Mouse (Mus musculus) midbrain, embryonic 10.5 days (tissue): ENCODE measurements around the gene Gss. TPM values are rescaled to one million over a fixed set of nuclear protein-coding genes. Genes with fewer than 3 reads are reported as not detected.
"Not testable (repeated sequence)": the region's sequence is repeated elsewhere in the genome, so short reads cannot be mapped to it uniquely, and the experiment has no call there.

Experiments used
- DNase-seq: peaks from one replicate; pipeline ENCODE4 v3.0.0-alpha.2; 2017; ENCODE audit warnings: low spot score
- H3K27ac ChIP-seq: fragments of 300-500 bp; sonication (generic); replicated peaks from 2 replicates; pipeline ENCODE4 v1.5.1; 2016; ENCODE audit warnings: mild to moderate bottlenecking
- H3K27me3 ChIP-seq: fragments of 300-500 bp; sonication (generic); 2 replicates; pipeline ENCODE4 v1.6.1; 2016; ENCODE audit warnings: low read depth, mild to moderate bottlenecking; ENCODE audit not compliant: poor library complexity, severe bottlenecking
- H3K36me3 ChIP-seq: fragments of 300-500 bp; sonication (generic); 2 replicates; pipeline ENCODE4 v1.6.1; 2016; ENCODE audit warnings: mild to moderate bottlenecking, moderate library complexity
- H3K4me1 ChIP-seq: fragments of 300-500 bp; sonication (generic); 2 replicates; pipeline ENCODE4 v1.6.1; 2016
- H3K4me3 ChIP-seq: fragments of 300-500 bp; sonication (generic); 2 replicates; pipeline ENCODE4 v1.5.1; 2016; ENCODE audit warnings: mild to moderate bottlenecking, moderate library complexity
- H3K9me3 ChIP-seq: fragments of 300-500 bp; sonication (generic); replicated peaks from 2 replicates; pipeline ENCODE4 v1.6.1; 2016; ENCODE audit warnings: mild to moderate bottlenecking
- WGBS: fragments of 180-500 bp; shearing (Covaris S2); methylation state at CpG from one replicate; pipeline ENCODE4 v1.1.7; 2016; 5-methylcytosine and 5-hydroxymethylcytosine counted together
- polyA plus RNA-seq: library from polyadenylated mRNA; unstranded; fragments of >200 nt; fragmentation: Nextera tagmentation; extraction: Ambion mirVana; gene quantifications from 2 replicates; pipeline ENCODE4 v1.2.1, GENCODE M21; 2016

Gene Gss
- polyA plus RNA-seq, 1 experiment from 2014 or later, result 22.1 TPM

- Histone ChIP-seq H3K27me3 (no peaks in the 10 kb centered on the region), H3K9me3 (no peaks in the 10 kb centered on the region), H3K4me3 (no peak overlapping the region), H3K36me3 (0 out of 2 replicates have a peak, but pooled peaks cover 4% of the 10 kb centered on the region), H3K27ac (no peak overlapping the region), H3K4me1 (0 out of 2 replicates have a peak, but pooled peaks cover 3% of the 10 kb centered on the region)
- 89% methylated on average over 2 of the region's 2 CpGs for WGBS
- no peak for DNase-seq
Measured at GRCm38 (mm10) chr2:155554426-155554985, 38.1 kb downstream of the Gss start.

- Histone ChIP-seq H3K4me3 (no peak overlapping the region), H3K27me3 (no peaks in the 10 kb centered on the region), H3K9me3 (no peaks in the 10 kb centered on the region), H3K4me1 (0 out of 2 replicates have a peak, but pooled peaks cover 3% of the 10 kb centered on the region), H3K27ac (no peak overlapping the region), H3K36me3 (no peaks in the 10 kb centered on the region)
- DNase-seq, result no peak
Measured at GRCm38 (mm10) chr2:155552949-155553354, 39.7 kb downstream of the Gss start.

GRCm38 (mm10) chr2:155552336-155552735 is 40.3 kb downstream of the Gss start:
- H3K27me3 ChIP-seq, result no peaks in the 10 kb centered on the region
- 0 out of 2 replicates have a peak, but pooled peaks cover 3% of the 10 kb centered on the region for H3K4me1 ChIP-seq
- no peaks in the 10 kb centered on the region for H3K9me3 ChIP-seq
- DNase-seq, result no peak
- H3K27ac ChIP-seq, result no peak overlapping the region
- H3K4me3 ChIP-seq, result no peak overlapping the region
- no peaks in the 10 kb centered on the region for H3K36me3 ChIP-seq

GRCm38 (mm10) chr2:155546955-155547354 is 45.7 kb downstream of the Gss start:
- Histone ChIP-seq H3K27ac (no peak overlapping the region), H3K4me3 (no peak overlapping the region), H3K4me1 (no peaks in the 10 kb centered on the region), H3K36me3 (no peaks in the 10 kb centered on the region), H3K9me3 (no peaks in the 10 kb centered on the region), H3K27me3 (no peaks in the 10 kb centered on the region)
- DNase-seq, result no peak
- WGBS, result 71% methylated on average over 1 of the region's 1 CpGs

- Histone ChIP-seq H3K4me1 (no peaks in the 10 kb centered on the region), H3K9me3 (no peaks in the 10 kb centered on the region), H3K27me3 (no peaks in the 10 kb centered on the region), H3K36me3 (no peaks in the 10 kb centered on the region), H3K27ac (no peak overlapping the region), H3K4me3 (no peak overlapping the region)
- DNase-seq, result no peak
- WGBS, result 80% methylated on average over 6 of the region's 6 CpGs
Measured at GRCm38 (mm10) chr2:155540822-155541458, 51.7 kb downstream of the Gss start.

GRCm38 (mm10) chr2:155539696-155540095 is 52.9 kb downstream of the Gss start:
- no peaks in the 10 kb centered on the region for H3K27me3 ChIP-seq
- no peak overlapping the region for H3K27ac ChIP-seq
- H3K36me3 ChIP-seq, result no peaks in the 10 kb centered on the region
- no peaks in the 10 kb centered on the region for H3K4me1 ChIP-seq
- DNase-seq, result no peak
- H3K4me3 ChIP-seq, result no peak overlapping the region
- H3K9me3 ChIP-seq, result no peaks in the 10 kb centered on the region

GRCm38 (mm10) chr2:155538463-155539057 is 54.0 kb downstream of the Gss start:
- not testable (repeated sequence) for H3K27me3 ChIP-seq, H3K27ac ChIP-seq, H3K4me3 ChIP-seq, DNase-seq, H3K36me3 ChIP-seq, H3K4me1 ChIP-seq, H3K9me3 ChIP-seq
- 81% methylated on average over 19 of the region's 19 CpGs for WGBS

- 87% methylated on average over 5 of the region's 5 CpGs for WGBS
- H3K9me3 ChIP-seq, result no peaks in the 10 kb centered on the region
- H3K4me1 ChIP-seq, result no peaks in the 10 kb centered on the region
- no peak overlapping the region for H3K27ac ChIP-seq
- H3K4me3 ChIP-seq, result no peak overlapping the region
- H3K27me3 ChIP-seq, result no peaks in the 10 kb centered on the region
- no peaks in the 10 kb centered on the region for H3K36me3 ChIP-seq
- DNase-seq, result no peak
Measured at GRCm38 (mm10) chr2:155537761-155538462, 54.7 kb downstream of the Gss start.

GRCm38 (mm10) chr2:155536292-155536691 is 56.3 kb downstream of the Gss start:
- H3K27me3 ChIP-seq, result no peaks in the 10 kb centered on the region
- no peak overlapping the region for H3K27ac ChIP-seq
- DNase-seq, result no peak
- no peak overlapping the region for H3K4me3 ChIP-seq
- H3K9me3 ChIP-seq, result no peaks in the 10 kb centered on the region
- no peaks in the 10 kb centered on the region for H3K4me1 ChIP-seq
- H3K36me3 ChIP-seq, result no peaks in the 10 kb centered on the region

- 81% methylated on average over 5 of the region's 5 CpGs for WGBS
- H3K4me3 ChIP-seq, result no peak overlapping the region
- no peak overlapping the region for H3K27ac ChIP-seq
- DNase-seq, result no peak
- H3K27me3 ChIP-seq, result no peaks in the 10 kb centered on the region
- H3K36me3 ChIP-seq, result no peaks in the 10 kb centered on the region
- no peaks in the 10 kb centered on the region for H3K4me1 ChIP-seq
- no peaks in the 10 kb centered on the region for H3K9me3 ChIP-seq
Measured at GRCm38 (mm10) chr2:155527367-155527766, 65.2 kb downstream of the Gss start.

- no peaks in the 10 kb centered on the region for H3K27me3 ChIP-seq
- H3K4me3 ChIP-seq, result no peak overlapping the region
- no peak for DNase-seq
- H3K4me1 ChIP-seq, result no peaks in the 10 kb centered on the region
- WGBS, result 73% methylated on average over 1 of the region's 1 CpGs
- H3K27ac ChIP-seq, result no peak overlapping the region
- no peaks in the 10 kb centered on the region for H3K9me3 ChIP-seq
- no peaks in the 10 kb centered on the region for H3K36me3 ChIP-seq
Measured at GRCm38 (mm10) chr2:155524378-155524777, 68.2 kb downstream of the Gss start.

- no peaks in the 10 kb centered on the region for H3K9me3 ChIP-seq
- no peaks in the 10 kb centered on the region for H3K36me3 ChIP-seq
- no peak overlapping the region for H3K27ac ChIP-seq
- H3K4me3 ChIP-seq, result no peak overlapping the region
- DNase-seq, result no peak
- no peaks in the 10 kb centered on the region for H3K27me3 ChIP-seq
- H3K4me1 ChIP-seq, result peaks cover 4% of the 10 kb centered on the region
- WGBS, result 59% methylated on average over 5 of the region's 5 CpGs
Measured at GRCm38 (mm10) chr2:155523706-155524105, 68.9 kb downstream of the Gss start.
